Mouse (Mus musculus): ENCODE data around the gene Hist1h1d. TPM values are rescaled to one million over a fixed set of nuclear protein-coding genes. Genes with fewer than 3 reads are reported as not detected.
A peak's percentile ranks its signal among the peaks of the same experiment; 100 is the strongest.
"Not testable (repeated sequence)": the region's sequence is repeated elsewhere in the genome, so short reads cannot be mapped to it uniquely, and the experiment has no call there.

Hist1h1d gene
- polyA plus RNA-seq, 1 experiment from 2014 or later, result 0.37 TPM

DNA sequence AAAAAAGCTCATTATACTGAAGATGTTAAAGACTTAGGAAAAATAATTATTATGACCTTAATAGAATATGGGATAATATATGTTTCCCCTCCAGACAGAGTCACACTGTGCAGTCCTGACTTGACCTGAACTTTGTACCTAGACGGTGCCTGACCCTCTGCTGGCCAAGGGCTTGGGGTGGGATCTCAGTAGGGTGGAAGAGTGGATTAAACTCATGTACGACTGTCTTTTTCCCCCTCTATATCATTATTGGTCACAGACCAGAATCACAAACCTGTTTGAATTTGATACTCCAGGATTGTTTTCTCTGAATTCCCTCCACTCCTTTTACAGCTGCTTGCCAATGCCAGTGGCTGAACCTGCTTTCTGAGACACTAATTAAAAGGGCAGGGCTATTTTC lies 7.6 kb downstream of the Hist1h1d start:
- not testable (repeated sequence) for H3K4me1 ChIP-seq (replicated peaks); H3K27me3 ChIP-seq (ENCODE audit: insufficient read depth, poor library complexity, severe bottlenecking); H3K36me3 ChIP-seq; H3K9me3 ChIP-seq; DNase-seq (ENCODE audit: low spot score)
- 23% methylated on average over 2 of the region's 2 CpGs for WGBS
- peak overlapping the region; percentile 74 for H3K27ac ChIP-seq
- H3K4me3 ChIP-seq, result peak overlapping the region; percentile 21; the same call in 1 of the 2 replicates

DNA sequence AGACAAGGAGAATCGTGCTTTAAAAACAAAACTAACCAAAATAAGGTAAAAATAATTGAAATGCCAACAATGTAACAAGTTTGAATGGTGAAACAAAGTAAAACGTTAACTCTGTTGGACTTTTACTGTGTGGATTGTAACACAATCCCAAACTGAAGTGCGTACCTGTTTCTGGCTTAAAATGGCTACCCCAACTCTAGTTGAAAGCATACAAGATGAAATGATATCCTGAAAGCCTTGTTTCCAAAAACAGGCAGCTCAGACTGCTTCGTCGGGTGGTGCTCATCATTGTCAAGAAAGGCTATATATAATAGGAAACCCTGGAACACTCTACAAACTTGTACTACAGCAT lies 8.4 kb downstream of the Hist1h1d start:
- WGBS, result 1% methylated on average over 2 of the region's 5 CpGs
- Histone ChIP-seq H3K27ac (peak overlapping the region; percentile 98; the same call in 1 of the 2 replicates), H3K4me3 (peak overlapping the region; percentile 54)
- H3K27me3 ChIP-seq (ENCODE audit: insufficient read depth, poor library complexity, severe bottlenecking); H3K36me3 ChIP-seq; H3K4me1 ChIP-seq (replicated peaks); DNase-seq (ENCODE audit: low spot score); H3K9me3 ChIP-seq: not testable (repeated sequence)

DNA sequence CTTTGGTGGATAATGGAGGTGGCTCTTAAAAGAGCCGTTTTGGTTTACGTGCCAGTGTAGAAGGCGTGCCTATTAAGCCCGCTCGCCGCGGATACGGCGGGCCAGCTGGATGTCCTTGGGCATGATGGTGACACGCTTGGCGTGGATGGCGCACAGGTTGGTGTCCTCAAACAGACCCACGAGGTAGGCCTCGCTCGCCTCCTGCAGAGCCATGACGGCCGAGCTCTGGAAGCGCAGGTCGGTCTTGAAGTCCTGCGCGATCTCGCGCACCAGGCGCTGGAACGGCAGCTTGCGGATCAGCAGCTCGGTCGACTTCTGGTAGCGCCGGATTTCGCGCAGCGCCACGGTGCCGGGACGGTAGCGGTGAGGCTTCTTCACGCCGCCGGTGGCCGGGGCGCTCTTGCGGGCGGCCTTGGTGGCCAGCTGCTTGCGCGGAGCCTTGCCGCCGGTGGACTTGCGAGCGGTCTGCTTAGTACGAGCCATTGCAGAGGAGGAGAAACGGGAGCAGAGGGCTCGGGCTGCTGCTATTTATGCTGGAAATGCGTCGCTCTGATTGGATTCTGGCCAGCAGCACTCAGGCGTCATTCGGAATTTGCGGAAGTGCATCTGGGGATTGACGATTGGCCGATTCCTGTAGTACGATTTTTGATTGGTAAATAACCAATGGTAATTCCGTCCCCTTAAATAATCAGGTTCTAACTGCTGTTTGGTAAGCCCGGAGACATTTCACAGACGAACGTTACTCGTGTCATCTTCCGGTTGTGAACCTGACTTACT lies 9.0 kb downstream of the Hist1h1d start, which contains the start of gene Hist1h3e:
Gene Hist1h3e (minus strand): TSS at position 487 of the 777 bp plus-strand sequence.
- WGBS, result under 1% methylated on average over 67 of the region's 67 CpGs
- Histone ChIP-seq H3K4me3 (peak within 1 kb of the TSS; percentile 54), H3K27ac (peak within 1 kb of the TSS; percentile 98)
- not testable (repeated sequence) for H3K36me3 ChIP-seq; H3K27me3 ChIP-seq (ENCODE audit: insufficient read depth, poor library complexity, severe bottlenecking); H3K4me1 ChIP-seq (replicated peaks); H3K9me3 ChIP-seq
- DNase-seq (ENCODE audit: low spot score), result peak; percentile 93

DNA sequence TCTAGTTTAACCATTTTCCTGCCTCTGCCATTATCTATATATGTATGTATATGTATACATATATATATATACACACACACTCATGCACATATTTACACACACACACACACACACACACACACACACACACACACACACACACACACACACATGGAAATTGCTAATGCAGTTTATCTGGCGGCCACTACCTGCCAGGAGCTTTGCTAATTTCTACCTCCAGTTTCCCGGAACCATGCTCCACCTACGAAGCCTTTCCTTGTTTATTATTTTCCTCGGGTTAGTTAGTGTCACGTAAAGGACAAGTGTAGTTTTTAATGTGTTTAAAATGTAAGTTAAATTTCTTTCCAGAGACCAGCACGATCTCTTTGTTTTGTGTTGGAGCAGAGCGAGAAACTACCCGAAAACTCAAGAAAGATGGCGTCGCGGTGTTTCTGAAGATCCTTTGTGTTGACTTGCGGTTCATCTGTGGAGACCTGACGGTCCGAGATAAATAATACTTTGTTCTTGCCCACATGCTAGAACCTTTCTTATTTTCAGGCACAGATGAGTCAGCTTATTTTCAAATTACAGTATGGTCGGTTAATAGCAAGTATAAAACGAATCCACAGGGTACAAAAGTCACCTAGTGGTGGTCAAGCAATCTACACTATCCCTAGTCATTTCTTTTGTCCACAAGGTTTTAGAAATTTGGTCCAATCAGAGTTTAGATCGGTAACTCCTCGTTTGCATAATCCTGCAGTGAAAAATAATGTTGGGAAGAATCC lies 9.8 kb downstream of the Hist1h1d start:
- peak overlapping the region; percentile 54 for H3K4me3 ChIP-seq
- 4% methylated on average over 18 of the region's 18 CpGs for WGBS
- peak overlapping the region; percentile 98 for H3K27ac ChIP-seq
- H3K27me3 ChIP-seq (ENCODE audit: insufficient read depth, poor library complexity, severe bottlenecking), result no peaks in the 10 kb centered on the region
- peak; percentile 47 for DNase-seq (ENCODE audit: low spot score)
- 0 out of 2 replicates have a peak, but pooled peaks cover 5% of the 10 kb centered on the region for H3K4me1 ChIP-seq (replicated peaks)
- H3K36me3 ChIP-seq, result no peaks in the 10 kb centered on the region
- H3K9me3 ChIP-seq, result no peaks in the 10 kb centered on the region

DNA sequence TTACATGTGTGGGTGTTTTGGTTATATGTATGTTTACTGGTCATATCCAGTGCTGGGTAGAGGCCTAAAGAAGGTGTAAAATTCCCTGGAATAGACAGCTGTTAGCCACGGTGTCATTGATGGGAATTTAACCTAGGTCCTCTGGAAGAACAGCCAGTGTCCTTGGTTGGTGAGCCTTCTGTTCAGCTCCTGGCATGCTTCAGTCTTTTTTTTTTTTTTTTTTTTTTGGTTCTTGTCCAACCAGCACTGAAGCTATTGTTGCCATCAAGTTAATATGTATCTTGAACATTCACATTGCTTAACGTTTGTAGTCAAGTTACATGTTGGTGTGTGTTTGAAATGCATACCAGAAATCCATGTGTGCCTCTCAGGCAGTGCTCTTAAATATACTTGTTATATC lies 11.4 kb downstream of the Hist1h1d start:
- H3K4me1 ChIP-seq (replicated peaks), result 0 out of 2 replicates have a peak, but pooled peaks cover 5% of the 10 kb centered on the region
- H3K27ac ChIP-seq, result peak overlapping the region; percentile 98
- H3K4me3 ChIP-seq, result no peak overlapping the region
- WGBS, result 78% methylated on average over 2 of the region's 2 CpGs
- no peak for DNase-seq (ENCODE audit: low spot score)
- no peaks in the 10 kb centered on the region for H3K36me3 ChIP-seq
- H3K9me3 ChIP-seq, result no peaks in the 10 kb centered on the region
- no peaks in the 10 kb centered on the region for H3K27me3 ChIP-seq (ENCODE audit: insufficient read depth, poor library complexity, severe bottlenecking)

DNA sequence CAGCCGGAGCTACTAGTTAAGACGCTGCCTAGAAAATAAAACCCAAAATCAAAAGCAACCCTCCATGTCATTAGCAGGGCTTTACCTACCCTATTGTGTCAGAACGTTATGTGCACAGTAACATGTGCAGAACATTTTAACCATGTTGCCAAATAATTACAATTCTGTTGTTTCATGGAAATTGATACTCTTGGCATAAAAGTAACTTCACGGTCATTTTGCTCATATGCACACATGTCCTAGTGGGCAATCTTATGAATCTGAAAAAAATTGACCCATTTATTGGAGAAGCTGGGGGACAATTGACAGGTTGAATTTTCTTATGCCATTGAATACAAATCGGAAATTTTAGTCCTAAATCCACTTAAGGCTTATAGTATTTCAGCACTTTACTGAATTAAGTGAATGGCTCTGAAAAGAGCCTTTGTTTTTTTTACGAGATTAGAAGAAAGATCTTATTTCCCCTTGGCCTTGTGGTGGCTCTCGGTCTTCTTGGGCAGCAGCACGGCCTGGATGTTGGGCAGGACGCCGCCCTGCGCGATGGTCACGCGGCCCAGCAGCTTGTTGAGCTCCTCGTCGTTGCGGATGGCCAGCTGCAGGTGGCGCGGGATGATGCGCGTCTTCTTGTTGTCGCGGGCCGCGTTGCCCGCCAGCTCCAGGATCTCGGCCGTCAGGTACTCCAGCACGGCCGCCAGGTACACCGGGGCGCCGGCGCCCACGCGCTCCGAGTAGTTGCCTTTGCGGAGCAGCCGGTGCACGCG lies 17.4 kb downstream of the Hist1h1d start:
- H3K36me3 ChIP-seq; DNase-seq (ENCODE audit: low spot score); H3K27me3 ChIP-seq (ENCODE audit: insufficient read depth, poor library complexity, severe bottlenecking); H3K9me3 ChIP-seq: not testable (repeated sequence)
- H3K27ac ChIP-seq, result peak overlapping the region; percentile 98
- 2% methylated on average over 29 of the region's 41 CpGs for WGBS
- H3K4me3 ChIP-seq, result peak overlapping the region; percentile 56
- H3K4me1 ChIP-seq (replicated peaks), result peaks cover 22% of the 10 kb centered on the region

DNA sequence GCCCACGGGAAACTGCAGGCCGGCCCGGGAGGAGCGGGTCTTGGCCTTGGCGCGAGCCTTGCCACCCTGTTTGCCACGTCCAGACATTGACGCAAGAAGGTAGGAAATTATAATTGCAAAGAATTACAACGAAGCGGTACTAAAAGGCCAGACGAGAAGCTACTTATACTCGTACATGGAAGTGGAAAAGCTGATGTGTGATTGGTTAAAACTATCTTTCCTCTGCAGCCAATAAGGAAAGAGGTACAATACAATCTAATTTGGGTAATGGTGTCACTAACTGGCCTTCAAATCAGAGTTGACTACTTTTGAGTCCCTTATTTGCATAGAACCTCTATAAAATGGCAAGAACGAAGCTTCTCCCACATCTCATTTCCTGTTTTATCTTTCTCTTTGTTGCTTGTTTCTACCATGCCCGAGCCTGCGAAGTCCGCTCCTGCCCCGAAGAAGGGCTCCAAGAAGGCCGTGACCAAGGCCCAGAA lies 18.0 kb downstream of the Hist1h1d start, which contains the start of the genes Hist1h2ae and Hist1h2bg:
Gene Hist1h2ae (minus strand): TSS at position 199 of the 482 bp plus-strand sequence.
Gene Hist1h2bg (plus strand): TSS at position 375 of the 482 bp plus-strand sequence.
- under 1% methylated on average over 18 of the region's 18 CpGs for WGBS
- H3K4me3 ChIP-seq, result peak within 1 kb of the TSS; percentile 56

DNA sequence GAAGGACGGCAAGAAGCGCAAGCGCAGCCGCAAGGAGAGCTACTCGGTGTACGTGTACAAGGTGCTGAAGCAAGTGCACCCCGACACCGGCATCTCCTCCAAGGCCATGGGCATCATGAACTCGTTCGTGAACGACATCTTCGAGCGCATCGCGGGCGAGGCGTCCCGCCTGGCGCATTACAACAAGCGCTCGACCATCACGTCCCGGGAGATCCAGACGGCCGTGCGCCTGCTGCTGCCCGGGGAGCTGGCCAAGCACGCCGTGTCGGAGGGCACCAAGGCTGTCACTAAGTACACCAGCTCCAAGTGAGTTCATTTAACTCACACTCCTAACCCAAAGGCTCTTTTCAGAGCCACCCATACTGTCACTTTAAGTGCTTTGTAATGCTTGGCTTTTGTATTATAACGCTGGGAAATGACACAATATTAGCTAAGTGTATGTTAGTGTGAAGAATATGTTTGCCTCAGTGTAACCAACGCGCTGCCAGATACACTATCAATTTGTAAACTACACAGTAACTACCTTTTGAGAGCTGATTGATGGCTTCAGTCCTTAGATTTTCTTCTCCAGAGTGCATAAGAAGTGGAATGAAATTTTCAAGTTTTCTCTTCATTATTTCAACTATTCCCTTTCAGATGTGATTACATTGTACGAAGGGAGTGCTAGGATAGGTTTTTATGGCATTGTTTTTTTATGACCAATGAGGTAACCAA lies 18.6 kb downstream of the Hist1h1d start:
- Histone ChIP-seq H3K4me1 (replicated peaks) (peaks cover 30% of the 10 kb centered on the region), H3K27ac (peak overlapping the region; percentile 98), H3K4me3 (peak overlapping the region; percentile 56)
- DNase-seq (ENCODE audit: low spot score); H3K36me3 ChIP-seq; H3K27me3 ChIP-seq (ENCODE audit: insufficient read depth, poor library complexity, severe bottlenecking); H3K9me3 ChIP-seq: not testable (repeated sequence)
- under 1% methylated on average over 16 of the region's 34 CpGs for WGBS

More for the DNA sequence above, 18.0 kb downstream of the Hist1h1d start, which contains the start of the genes Hist1h2ae and Hist1h2bg:
- Histone ChIP-seq H3K36me3 (no peaks in the 10 kb centered on the region), H3K27ac (peak within 1 kb of the TSS; percentile 98), H3K9me3 (no peaks in the 10 kb centered on the region), H3K27me3 (ENCODE audit: insufficient read depth, poor library complexity, severe bottlenecking) (no peaks in the 10 kb centered on the region), H3K4me1 (replicated peaks) (peaks cover 24% of the 10 kb centered on the region)
- peak; percentile 74 for DNase-seq (ENCODE audit: low spot score)

DNA sequence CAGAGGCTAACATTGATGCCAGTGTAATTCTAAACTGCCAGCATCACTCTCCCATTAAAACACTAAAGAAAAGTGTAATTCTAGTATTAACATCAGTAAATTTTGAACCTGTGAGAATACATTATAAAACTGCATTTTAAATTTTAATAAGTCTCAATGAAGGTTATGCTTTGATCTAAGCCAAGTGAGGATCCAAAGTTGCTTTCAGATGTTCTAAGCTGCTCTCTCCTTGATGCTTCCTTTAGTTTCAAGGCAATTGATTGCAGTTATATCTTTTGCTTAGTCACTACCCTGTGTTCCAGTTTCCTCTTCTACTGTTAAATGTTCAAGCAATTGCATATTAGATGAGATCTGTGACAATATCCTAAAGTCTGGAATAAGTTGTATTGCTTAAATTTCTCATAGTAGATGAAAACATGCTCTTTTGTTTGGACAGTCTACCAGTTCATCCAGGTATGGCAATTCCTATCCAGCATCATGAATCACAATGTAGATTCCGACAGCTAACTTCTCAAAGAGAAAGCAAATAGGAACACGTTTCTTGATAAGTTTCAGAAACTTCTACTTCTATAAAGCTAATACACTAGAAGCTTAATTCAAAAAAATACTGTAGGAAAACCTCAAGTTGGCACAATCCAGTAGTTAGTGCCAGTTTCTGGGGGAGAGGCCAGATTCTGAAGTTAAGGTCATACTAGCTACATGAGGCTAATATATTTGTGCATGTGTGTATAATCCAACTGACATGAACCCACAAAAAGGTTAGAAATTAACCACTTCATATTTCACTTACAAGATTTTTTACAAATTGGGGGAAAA lies 19.4 kb downstream of the Hist1h1d start:
- no peaks in the 10 kb centered on the region for H3K9me3 ChIP-seq
- peak overlapping the region; percentile 56 for H3K4me3 ChIP-seq
- H3K4me1 ChIP-seq (replicated peaks), result peaks cover 38% of the 10 kb centered on the region
- H3K27ac ChIP-seq, result peak overlapping the region; percentile 91
- H3K27me3 ChIP-seq (ENCODE audit: insufficient read depth, poor library complexity, severe bottlenecking), result no peaks in the 10 kb centered on the region
- WGBS, result 45% methylated on average over 2 of the region's 2 CpGs
- DNase-seq (ENCODE audit: low spot score), result no peak
- H3K36me3 ChIP-seq, result no peaks in the 10 kb centered on the region

DNA sequence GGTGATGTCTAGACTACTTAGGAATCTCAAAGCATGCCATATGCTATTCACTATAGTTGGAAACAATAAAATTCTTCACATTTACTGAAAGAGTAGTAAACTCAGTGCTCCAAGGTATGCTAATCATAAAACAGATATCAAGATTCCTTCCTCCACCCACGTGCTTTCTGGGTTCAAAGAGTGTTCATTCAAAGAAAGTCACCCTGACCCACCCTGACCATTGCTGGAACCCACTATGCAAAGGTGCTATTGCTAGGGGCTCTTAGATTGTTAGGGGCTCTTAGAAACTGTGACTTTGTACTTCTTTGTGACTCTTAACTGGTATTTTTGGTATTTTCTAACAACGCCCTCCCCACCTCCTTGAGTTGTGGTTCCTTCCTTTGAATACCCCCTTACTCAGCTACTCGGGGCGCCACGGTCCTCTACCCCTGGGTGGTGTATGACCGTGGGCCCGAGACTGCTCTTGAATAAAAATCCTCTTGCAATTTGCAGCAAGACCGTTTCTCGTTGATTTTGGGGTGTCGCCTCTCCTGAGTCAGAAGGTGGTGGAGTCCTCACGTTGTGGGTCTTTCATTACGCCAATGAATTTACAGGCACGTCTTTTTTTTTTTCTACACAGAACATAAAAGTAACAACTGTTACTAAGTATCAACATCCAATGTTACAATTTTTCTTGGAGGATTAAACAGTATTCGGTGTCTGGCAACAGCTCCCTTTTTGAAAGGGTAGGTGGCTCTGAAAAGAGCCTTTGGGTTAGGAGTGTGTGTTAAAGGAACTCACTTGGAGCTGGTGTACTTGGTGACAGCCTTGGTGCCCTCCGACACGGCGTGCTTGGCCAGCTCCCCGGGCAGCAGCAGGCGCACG lies 20.2 kb downstream of the Hist1h1d start:
- not testable (repeated sequence) for H3K9me3 ChIP-seq; H3K36me3 ChIP-seq; DNase-seq (ENCODE audit: low spot score); H3K27me3 ChIP-seq (ENCODE audit: insufficient read depth, poor library complexity, severe bottlenecking)
- Histone ChIP-seq H3K4me1 (replicated peaks) (peaks cover 38% of the 10 kb centered on the region), H3K27ac (peak overlapping the region; percentile 91), H3K4me3 (peak overlapping the region; percentile 56)
- WGBS, result 8% methylated on average over 20 of the region's 20 CpGs
